Mouse (Mus musculus) megakaryocyte, embryonic 14.5 days (primary cell): ENCODE data around the gene Aars.

Source experiments
- FLI1 ChIP-seq: IDR thresholded peaks from 2 replicates; pipeline ENCODE4 v1.6.1; 2012; ENCODE audit warnings: low read length, inconsistent platforms, mixed read lengths
- GATA1 ChIP-seq: IDR thresholded peaks from 3 replicates; pipeline ENCODE4 v1.6.1; 2012; ENCODE audit warnings: mixed read lengths, low read length, inconsistent platforms, borderline replicate concordance

DNA sequence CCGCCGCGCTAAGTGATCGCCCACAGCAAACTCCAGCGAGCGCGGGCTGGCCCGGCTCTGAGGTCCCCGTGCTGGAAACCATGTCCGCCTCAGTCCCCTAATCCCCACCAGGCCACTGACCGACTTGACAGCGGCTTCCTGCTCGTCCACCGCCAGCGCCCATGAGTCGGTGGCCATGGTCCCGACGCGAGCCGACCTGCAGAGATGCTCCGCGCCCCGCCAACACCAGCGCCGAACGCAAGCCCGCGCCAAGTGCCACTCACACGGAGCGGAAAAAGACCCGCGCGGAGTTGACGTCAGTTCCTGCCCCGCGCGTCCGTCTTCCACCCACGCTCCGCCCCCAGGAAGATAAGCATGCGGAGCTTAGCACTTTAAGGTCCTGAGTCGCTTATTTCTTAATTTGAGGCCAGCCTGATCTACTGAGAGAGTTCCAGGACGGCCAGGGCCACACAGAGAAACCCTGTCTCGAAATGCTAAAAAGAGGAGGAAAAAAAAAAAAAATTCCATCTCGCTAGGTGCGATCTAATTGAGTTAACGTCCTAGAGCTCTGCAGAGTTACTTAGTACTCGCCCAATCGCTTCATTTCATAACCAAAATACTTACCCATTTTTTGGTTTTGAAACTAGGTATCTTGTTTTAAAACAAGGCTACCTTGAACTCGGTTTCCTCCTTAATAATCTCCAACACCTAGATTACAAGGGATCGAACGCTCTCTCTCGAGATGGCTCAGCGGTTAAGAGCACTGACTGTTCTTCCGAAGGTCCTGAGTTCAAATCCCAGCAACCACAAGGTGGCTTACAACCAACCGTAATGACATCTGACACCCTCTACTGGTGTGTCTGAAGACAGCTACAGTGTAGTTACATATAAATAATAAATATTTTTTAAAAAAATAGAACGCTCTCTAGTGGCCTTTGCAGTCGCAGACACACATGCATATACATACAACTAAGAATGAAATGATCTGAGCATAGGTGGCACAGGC is 35.1 kb upstream of the Aars start, which contains the start of gene Ddx19a:
- TF ChIP-seq GATA1, result peak; percentile 59; the same call in 1 of the 3 replicates
- no peak for TF ChIP-seq FLI1
